Mouse (Mus musculus): ENCODE measurements at regions not wholly inside any gene's neighbourhood (a gene's known extent, or its start where the extent isn't known, plus 50 kb on each side); places are given as distances from the start of the nearest gene placed in this dataset.

DNA sequence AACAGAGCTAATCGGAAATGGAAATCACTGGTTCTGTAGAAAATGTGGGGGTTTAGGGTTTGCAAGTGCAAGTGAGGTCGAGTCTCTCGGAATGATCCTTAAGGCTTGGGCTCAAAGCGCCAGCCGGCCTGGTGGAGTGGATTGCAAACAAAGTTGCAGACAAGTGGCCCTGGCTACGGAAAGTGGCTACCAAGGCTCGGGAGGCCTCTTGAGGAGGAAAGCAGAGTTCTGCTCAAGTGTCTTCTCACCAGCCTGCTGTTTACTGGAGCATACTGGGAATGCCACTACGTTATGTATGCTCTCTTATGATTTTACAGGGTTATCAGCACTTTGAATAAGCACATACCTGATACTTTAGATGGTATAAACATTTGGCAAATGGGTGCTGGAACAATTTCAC is 105.3 kb upstream of the Irx3 start:
- TF ChIP-seq CTCF (IDR thresholded peaks at IDR 0.05; ENCODE audit: extremely low read depth, insufficient read depth, low read length) = no peak
- no peak for TF ChIP-seq POLR2A (IDR thresholded peaks at IDR 0.05; ENCODE audit: extremely low read depth, insufficient read depth, low read length)
